Mouse (Mus musculus) limb, embryonic 12.5 days (tissue): ENCODE data around the gene 4930412O13Rik. TPM values are rescaled to one million over a fixed set of nuclear protein-coding genes. Genes with fewer than 3 reads are reported as not detected.

Experiments used
- ATAC-seq: fragments of 200-750 bp; cut with Nextera tagmentation; 2 replicates; pipeline ENCODE4 v1.8.0; 2017; ENCODE audit warnings: low read depth, moderate TSS enrichment; ENCODE audit not compliant: insufficient number of reproducible peaks, insufficient read depth, low FRiP score, low TSS enrichment
- H3K27ac ChIP-seq: fragments of 300-500 bp; sonication (generic); 2 replicates; pipeline ENCODE4 v1.5.1; 2016; ENCODE audit warnings: mild to moderate bottlenecking, moderate library complexity
- H3K27me3 ChIP-seq: fragments of 300-500 bp; sonication (generic); 2 replicates; pipeline ENCODE4 v1.6.1; 2016; ENCODE audit warnings: mild to moderate bottlenecking, moderate library complexity
- H3K36me3 ChIP-seq: fragments of 300-500 bp; sonication (generic); 2 replicates; pipeline ENCODE4 v1.6.1; 2016; ENCODE audit warnings: mild to moderate bottlenecking, moderate library complexity
- H3K4me1 ChIP-seq: fragments of 300-500 bp; sonication (generic); replicated peaks from 2 replicates; pipeline ENCODE4 v1.6.1; 2016
- H3K4me2 ChIP-seq: fragments of 300-500 bp; sonication (generic); 2 replicates; pipeline ENCODE4 v1.6.1; 2016; ENCODE audit warnings: mild to moderate bottlenecking, moderate library complexity
- H3K4me3 ChIP-seq: fragments of 300-500 bp; sonication (generic); replicated peaks from 2 replicates; pipeline ENCODE4 v1.5.1; 2016; ENCODE audit warnings: mild to moderate bottlenecking
- H3K9ac ChIP-seq: fragments of 300-500 bp; sonication (generic); replicated peaks from 2 replicates; pipeline ENCODE4 v1.6.1; 2016; ENCODE audit warnings: mild to moderate bottlenecking, moderate library complexity
- H3K9me3 ChIP-seq: fragments of 300-500 bp; sonication (generic); 2 replicates; pipeline ENCODE4 v1.6.1; 2016; ENCODE audit warnings: mild to moderate bottlenecking, moderate library complexity
- WGBS: fragments of 180-500 bp; shearing (Covaris S2); methylation state at CpG from one replicate; pipeline ENCODE4 v1.1.7; 2016; 5-methylcytosine and 5-hydroxymethylcytosine counted together
- polyA plus RNA-seq: library from polyadenylated mRNA; unstranded; fragments of >200 nt; fragmentation: Nextera tagmentation; extraction: Ambion mirVana; gene quantifications from 2 replicates; pipeline ENCODE4 v1.2.1, GENCODE M21; 2016

4930412O13Rik gene
- polyA plus RNA-seq, 1 experiment from 2014 or later: not detected

DNA sequence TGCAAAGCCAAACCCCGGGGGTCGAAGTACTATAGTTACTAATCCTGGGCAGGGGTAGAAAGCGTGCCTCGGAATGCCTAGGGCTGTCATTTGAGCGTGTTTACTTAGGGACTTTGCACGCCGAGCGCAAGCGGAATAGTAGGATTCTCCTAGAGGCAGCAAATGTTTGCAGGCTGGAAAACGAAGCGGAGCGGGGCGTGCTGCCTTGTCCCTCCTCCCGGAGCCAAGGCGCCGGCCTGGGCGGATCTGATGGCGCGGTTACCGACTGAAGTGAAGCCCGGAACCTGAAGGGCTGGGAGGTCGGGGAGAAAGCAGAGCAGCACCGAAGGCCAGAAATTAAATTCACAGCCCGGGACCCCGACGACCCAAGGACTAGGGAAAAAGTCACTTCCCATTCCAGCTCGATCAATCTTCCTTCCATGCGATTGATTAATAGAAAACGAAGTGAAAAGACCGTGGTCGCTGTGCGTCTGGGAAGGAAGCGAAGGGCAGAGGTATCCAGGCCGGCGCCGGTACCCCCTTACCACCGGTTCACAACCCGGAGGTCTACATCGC, 1.4 kb downstream of the 4930412O13Rik start:
- Histone ChIP-seq H3K27ac (no peak overlapping the region), H3K4me3 (peak overlapping the region; percentile 37), H3K27me3 (peaks cover 99% of the 10 kb centered on the region), H3K4me2 (peak overlapping the region; percentile 72), H3K4me1 (peaks cover 51% of the 10 kb centered on the region), H3K9ac (0 out of 2 replicates have a peak overlapping the region, but pooled peaks have one; percentile 34), H3K9me3 (no peaks in the 10 kb centered on the region), H3K36me3 (no peaks in the 10 kb centered on the region)
- under 1% methylated on average over 39 of the region's 39 CpGs for WGBS
- ATAC-seq: no peak

- Histone ChIP-seq H3K9me3 (no peaks in the 10 kb centered on the region), H3K27ac (no peak overlapping the region), H3K27me3 (peaks cover 100% of the 10 kb centered on the region), H3K4me1 (peaks cover 46% of the 10 kb centered on the region), H3K4me2 (peak overlapping the region; percentile 72), H3K9ac (no peak overlapping the region), H3K36me3 (no peaks in the 10 kb centered on the region), H3K4me3 (peak overlapping the region; percentile 37)
- no peak for ATAC-seq
- under 1% methylated on average over 43 of the region's 43 CpGs for WGBS
Measured at GRCm38 (mm10) chr2:9882926-9883802, 2.1 kb downstream of the 4930412O13Rik start.

GRCm38 (mm10) chr2:9883803-9884532, 2.9 kb downstream of the 4930412O13Rik start:
- Histone ChIP-seq H3K9me3 (no peaks in the 10 kb centered on the region), H3K4me2 (peak overlapping the region; percentile 72), H3K36me3 (no peaks in the 10 kb centered on the region), H3K4me1 (peaks cover 41% of the 10 kb centered on the region), H3K4me3 (0 out of 2 replicates have a peak overlapping the region, but pooled peaks have one; percentile 37), H3K27me3 (peaks cover 99% of the 10 kb centered on the region), H3K27ac (no peak overlapping the region), H3K9ac (no peak overlapping the region)
- 1% methylated on average over 27 of the region's 27 CpGs for WGBS
- no peak for ATAC-seq

DNA sequence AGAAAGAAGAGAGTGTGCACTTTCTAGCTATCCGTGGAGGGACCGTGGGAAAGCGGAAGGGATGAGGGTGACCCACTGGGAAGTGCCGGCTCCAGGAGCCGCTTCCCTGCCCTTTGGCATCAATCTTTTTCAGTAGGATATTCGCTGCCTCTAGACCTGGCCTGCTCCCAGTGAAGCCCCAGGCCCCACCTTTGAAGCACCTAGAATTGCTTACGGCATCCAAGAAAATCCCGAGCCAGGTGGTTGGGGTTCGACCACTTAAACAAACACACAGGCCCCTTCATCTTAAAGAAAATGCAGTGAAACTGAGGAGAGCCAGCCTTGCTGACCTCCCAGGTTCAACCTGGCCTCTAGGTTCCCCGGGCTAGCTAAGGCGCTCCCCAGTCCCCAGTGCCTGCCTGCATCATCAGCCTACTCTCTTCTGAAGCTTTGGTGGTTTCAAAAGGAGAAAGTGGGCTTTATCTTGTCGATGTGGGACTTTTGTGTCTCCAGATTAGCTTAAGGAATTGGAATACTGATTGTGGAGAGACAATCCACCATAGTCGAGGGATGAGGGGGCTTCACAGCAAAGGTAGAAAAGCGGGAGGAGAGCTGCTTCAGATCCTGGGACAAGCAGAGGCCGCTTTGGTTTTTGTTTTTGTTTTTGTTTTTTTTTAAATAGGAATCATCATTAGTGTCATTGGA, 3.6 kb downstream of the 4930412O13Rik start:
- ATAC-seq: no peak
- H3K4me2 ChIP-seq: no peak overlapping the region
- 5% methylated on average over 15 of the region's 15 CpGs for WGBS
- H3K4me3 ChIP-seq: 0 out of 2 replicates have a peak overlapping the region, but pooled peaks have one; percentile 37
- H3K9ac ChIP-seq: no peak overlapping the region
- H3K4me1 ChIP-seq: peaks cover 41% of the 10 kb centered on the region
- peaks cover 99% of the 10 kb centered on the region for H3K27me3 ChIP-seq
- no peaks in the 10 kb centered on the region for H3K9me3 ChIP-seq
- no peak overlapping the region for H3K27ac ChIP-seq
- H3K36me3 ChIP-seq: no peaks in the 10 kb centered on the region

DNA sequence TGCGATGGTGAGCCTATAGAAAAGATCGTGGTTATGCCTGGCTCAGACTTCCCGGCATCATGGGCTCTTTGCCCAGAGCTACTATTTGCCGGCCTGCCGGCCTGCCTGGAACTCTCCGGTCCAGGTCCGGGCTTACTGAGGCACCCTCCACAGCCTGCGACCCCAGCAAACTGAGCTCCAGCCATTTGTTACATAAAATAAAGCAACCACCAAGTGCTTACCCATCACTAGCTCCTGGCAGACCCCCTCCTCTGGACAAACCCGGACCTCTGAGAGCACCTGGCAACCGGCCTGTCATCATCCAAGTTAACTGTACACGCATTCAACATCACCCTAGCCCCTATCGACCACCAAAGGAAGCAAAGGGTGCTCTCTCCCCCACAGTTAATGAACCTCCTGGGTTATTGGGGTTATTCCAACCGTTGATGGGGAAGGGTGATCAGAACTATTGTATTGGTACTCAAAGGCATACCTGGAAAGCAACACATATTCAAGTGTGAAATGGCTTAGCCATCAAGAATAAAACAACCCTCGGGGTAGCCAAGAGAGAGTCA, 4.2 kb downstream of the 4930412O13Rik start:
- H3K27me3 ChIP-seq: peaks cover 99% of the 10 kb centered on the region
- peaks cover 46% of the 10 kb centered on the region for H3K4me1 ChIP-seq
- no peak for ATAC-seq
- no peak overlapping the region for H3K9ac ChIP-seq
- peaks cover 3% of the 10 kb centered on the region; the same call in 1 of the 2 replicates for H3K9me3 ChIP-seq
- no peaks in the 10 kb centered on the region for H3K36me3 ChIP-seq
- H3K4me2 ChIP-seq: no peak overlapping the region
- no peak overlapping the region for H3K4me3 ChIP-seq
- no peak overlapping the region for H3K27ac ChIP-seq
- 2% methylated on average over 14 of the region's 14 CpGs for WGBS

DNA sequence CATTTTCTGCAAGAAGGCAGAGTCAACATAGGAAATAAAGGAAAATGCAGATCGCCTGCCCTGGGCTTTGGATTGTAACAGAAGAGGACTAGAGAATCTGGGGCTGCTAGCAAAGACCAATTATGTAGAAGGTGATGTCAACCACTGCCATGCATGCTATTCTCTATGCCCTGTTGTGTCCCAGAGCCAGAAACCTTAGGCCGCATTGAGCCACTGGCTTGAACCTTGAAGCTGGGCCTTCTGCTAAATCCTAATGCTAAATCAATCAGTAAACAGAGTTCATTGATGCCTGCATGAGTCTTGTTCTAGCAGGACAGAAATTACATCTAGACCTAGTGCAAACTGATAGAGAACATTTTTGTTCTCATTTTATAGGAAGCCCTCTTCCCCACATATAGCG, 5.0 kb downstream of the 4930412O13Rik start:
- WGBS: 14% methylated on average over 3 of the region's 3 CpGs
- no peak overlapping the region for H3K4me3 ChIP-seq
- ATAC-seq: no peak
- no peak overlapping the region for H3K27ac ChIP-seq
- H3K9ac ChIP-seq: no peak overlapping the region
- H3K9me3 ChIP-seq: peaks cover 4% of the 10 kb centered on the region; the same call in 1 of the 2 replicates
- H3K27me3 ChIP-seq: peaks cover 99% of the 10 kb centered on the region
- H3K4me2 ChIP-seq: no peak overlapping the region
- peaks cover 42% of the 10 kb centered on the region for H3K4me1 ChIP-seq
- H3K36me3 ChIP-seq: no peaks in the 10 kb centered on the region

GRCm38 (mm10) chr2:9886921-9887610, 6.0 kb downstream of the 4930412O13Rik start:
- H3K36me3 ChIP-seq: no peaks in the 10 kb centered on the region
- H3K4me2 ChIP-seq: no peak overlapping the region
- peaks cover 4% of the 10 kb centered on the region; the same call in 1 of the 2 replicates for H3K9me3 ChIP-seq
- no peak overlapping the region for H3K9ac ChIP-seq
- H3K27ac ChIP-seq: no peak overlapping the region
- peaks cover 32% of the 10 kb centered on the region for H3K4me1 ChIP-seq
- no peak for ATAC-seq
- H3K4me3 ChIP-seq: no peak overlapping the region
- 3% methylated on average over 7 of the region's 7 CpGs for whole genome bisulfite sequencing
- peaks cover 95% of the 10 kb centered on the region for H3K27me3 ChIP-seq

- Histone ChIP-seq H3K9ac (no peak overlapping the region), H3K27ac (no peak overlapping the region), H3K4me3 (no peak overlapping the region), H3K27me3 (peaks cover 95% of the 10 kb centered on the region), H3K4me1 (peaks cover 26% of the 10 kb centered on the region), H3K9me3 (peaks cover 4% of the 10 kb centered on the region; the same call in 1 of the 2 replicates), H3K36me3 (no peaks in the 10 kb centered on the region), H3K4me2 (no peak overlapping the region)
- WGBS: 0% methylated on average over 7 of the region's 7 CpGs
- no peak for ATAC-seq
Measured at GRCm38 (mm10) chr2:9887636-9888035, 6.6 kb downstream of the 4930412O13Rik start.

DNA sequence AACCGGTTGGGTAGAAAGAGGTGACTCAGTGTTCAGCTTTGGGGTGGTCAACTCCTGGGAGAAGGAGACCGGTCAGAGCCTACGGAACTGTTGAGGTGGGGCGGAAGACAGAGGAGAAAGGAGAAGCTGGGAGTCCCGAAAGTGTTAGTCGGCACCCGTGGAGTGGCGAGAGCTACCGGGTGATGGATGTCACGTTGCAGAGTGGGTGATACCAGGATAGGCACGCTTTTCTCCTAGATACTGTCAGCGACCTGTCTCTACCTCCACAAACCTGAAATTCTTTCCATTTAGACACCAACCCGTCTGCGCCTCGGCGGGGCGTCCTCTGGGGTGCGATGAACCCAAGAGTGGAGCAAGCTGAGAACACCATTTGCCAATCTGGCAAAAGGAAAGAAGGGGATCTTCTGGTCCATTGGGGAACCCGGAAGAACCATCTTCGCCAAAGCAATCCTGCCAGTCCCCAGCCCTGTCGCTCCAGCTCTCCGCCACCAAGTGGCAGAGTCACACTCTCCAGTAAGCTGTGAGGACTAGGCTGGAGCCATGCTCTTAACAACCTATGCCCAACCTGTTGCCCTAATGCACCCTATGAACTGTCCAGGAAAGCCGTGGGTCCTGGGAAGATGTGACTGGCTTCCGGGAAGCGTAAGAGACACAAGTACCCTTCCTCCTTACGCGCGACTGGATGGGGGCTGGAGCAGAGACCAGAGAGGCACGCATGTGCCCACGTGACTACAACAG, 8.0 kb downstream of the 4930412O13Rik start, which contains the start of gene 9230102O04Rik:
Gene 9230102O04Rik (minus strand): TSS at position 628 of the 738 bp plus-strand sequence.
- H3K4me2 ChIP-seq: peak within 1 kb of the TSS; percentile 39
- H3K36me3 ChIP-seq: no peaks in the 10 kb centered on the region
- WGBS: under 1% methylated on average over 30 of the region's 30 CpGs
- H3K27ac ChIP-seq: no peak within 1 kb of the TSS
- H3K9ac ChIP-seq: no peak within 1 kb of the TSS
- H3K4me3 ChIP-seq: peak within 1 kb of the TSS; percentile 19
- H3K4me1 ChIP-seq: peaks cover 11% of the 10 kb centered on the region
- H3K9me3 ChIP-seq: peaks cover 4% of the 10 kb centered on the region; the same call in 1 of the 2 replicates
- H3K27me3 ChIP-seq: peaks cover 95% of the 10 kb centered on the region
- no peak for ATAC-seq
